Mouse (Mus musculus): Measurements from ENCODE around the gene Hdx. TPM values are rescaled to one million over a fixed set of nuclear protein-coding genes. Genes with fewer than 3 reads are reported as not detected.

Gene Hdx
- not detected for polyA plus RNA-seq (2012; fragmentation: generic; extraction: Trizol)

- no peaks in the 10 kb centered on the region for H3K79me2 ChIP-seq (ENCODE audit: control insufficient read depth, insufficient read depth)
- no peak within 1 kb of the TSS for H3ac ChIP-seq (ENCODE audit: control insufficient read depth, insufficient read length)
- H3K4me3 ChIP-seq, result no peak within 1 kb of the TSS
- no peaks in the 10 kb centered on the region for H3K27me3 ChIP-seq (ENCODE audit: control insufficient read depth, insufficient read depth, insufficient read length)
- H3K4me2 ChIP-seq (ENCODE audit: low read depth), result no peak within 1 kb of the TSS
- TF ChIP-seq CEBPB (IDR thresholded peaks at IDR 0.05; ENCODE audit: insufficient read depth, poor library complexity, severe bottlenecking), result no peak
- no peak for TF ChIP-seq REST (IDR thresholded peaks at IDR 0.05; ENCODE audit: insufficient read depth, insufficient read length)
- no peak for TF ChIP-seq SRF (IDR thresholded peaks at IDR 0.05; ENCODE audit: control insufficient read depth, insufficient read length, low read depth)
- H3K36me3 ChIP-seq (ENCODE audit: control insufficient read depth, insufficient read depth), result no peaks in the 10 kb centered on the region
Observed at GRCm38 (mm10) chrX:111696356-111697282, at the start of gene Hdx. Gene Hdx, minus strand, starts transcription at chrX:111697079.

- H3K4me2 ChIP-seq (ENCODE audit: low read depth), result no peak overlapping the region
- no peak overlapping the region for H3K4me3 ChIP-seq
- H3K36me3 ChIP-seq (ENCODE audit: control insufficient read depth, insufficient read depth), result no peaks in the 10 kb centered on the region
- H3K79me2 ChIP-seq (ENCODE audit: control insufficient read depth, insufficient read depth), result no peaks in the 10 kb centered on the region
- H3K27me3 ChIP-seq (ENCODE audit: control insufficient read depth, insufficient read depth, insufficient read length), result no peaks in the 10 kb centered on the region
- H3ac ChIP-seq (ENCODE audit: control insufficient read depth, insufficient read length), result no peak overlapping the region
- TF ChIP-seq USF1 (IDR thresholded peaks at IDR 0.05; ENCODE audit: low read depth) (no peak), MYOD1 (IDR thresholded peaks at IDR 0.05; ENCODE audit: control insufficient read depth in 1 of 3, insufficient read length in 2 of 3, low read depth in 2 of 3) (no peak), CEBPB (IDR thresholded peaks at IDR 0.05; ENCODE audit: insufficient read depth, poor library complexity, severe bottlenecking) (no peak), MAX (IDR thresholded peaks at IDR 0.05; ENCODE audit: low read depth) (no peak), MYOG (IDR thresholded peaks at IDR 0.05; ENCODE audit: control insufficient read depth in 1 of 3, insufficient read depth in 1 of 3, insufficient read length in 2 of 3, low read depth in 2 of 3) (no peak), POLR2A (IDR thresholded peaks at IDR 0.05; ENCODE audit: insufficient read length, low read depth) (no peak), TCF3 (IDR thresholded peaks at IDR 0.05; ENCODE audit: insufficient read length, low read depth) (no peak), TCF12 (IDR thresholded peaks at IDR 0.05; ENCODE audit: insufficient read depth, poor library complexity, severe bottlenecking) (no peak)
Observed at GRCm38 (mm10) chrX:111685665-111686064, 11.2 kb downstream of the Hdx start.

DNA sequence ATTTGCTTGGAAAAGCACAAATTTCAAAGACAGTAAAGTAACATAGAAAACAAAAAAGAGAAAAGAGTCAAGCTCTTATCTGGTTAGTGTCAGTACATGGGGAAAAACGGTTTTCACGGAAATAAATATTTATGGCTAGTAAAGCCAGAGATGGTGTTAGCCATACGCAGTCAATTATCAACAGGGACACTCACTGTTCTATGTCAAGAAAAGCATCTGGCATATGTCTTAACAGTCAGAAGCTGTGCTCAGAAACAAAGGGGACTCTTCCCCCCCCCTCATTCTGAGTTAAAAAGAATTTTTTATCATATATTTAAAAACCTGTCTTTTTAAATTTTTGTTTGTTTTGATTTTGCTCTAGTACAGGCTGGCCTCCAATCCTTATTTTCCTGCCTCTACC lies 25.2 kb downstream of the Hdx start:
- Histone ChIP-seq H3K27me3 (ENCODE audit: control insufficient read depth, insufficient read depth, insufficient read length) (no peaks in the 10 kb centered on the region), H3K4me3 (no peak overlapping the region), H3K4me2 (ENCODE audit: low read depth) (no peak overlapping the region), H3K36me3 (ENCODE audit: control insufficient read depth, insufficient read depth) (no peaks in the 10 kb centered on the region), H3ac (ENCODE audit: control insufficient read depth, insufficient read length) (no peak overlapping the region), H3K79me2 (ENCODE audit: control insufficient read depth, insufficient read depth) (no peaks in the 10 kb centered on the region)
- TF ChIP-seq USF1 (IDR thresholded peaks at IDR 0.05; ENCODE audit: low read depth) (no peak), POLR2AphosphoS2 (IDR thresholded peaks at IDR 0.05; ENCODE audit: insufficient read length, low read depth) (no peak), SRF (IDR thresholded peaks at IDR 0.05; ENCODE audit: control insufficient read depth, insufficient read length, low read depth) (no peak), MAX (IDR thresholded peaks at IDR 0.05; ENCODE audit: low read depth) (no peak), CEBPB (IDR thresholded peaks at IDR 0.05; ENCODE audit: insufficient read depth, poor library complexity, severe bottlenecking) (no peak), MYOG (IDR thresholded peaks at IDR 0.05; ENCODE audit: control insufficient read depth in 1 of 3, insufficient read depth in 1 of 3, insufficient read length in 2 of 3, low read depth in 2 of 3) (no peak), MYOD1 (IDR thresholded peaks at IDR 0.05; ENCODE audit: control insufficient read depth in 1 of 3, insufficient read length in 2 of 3, low read depth in 2 of 3) (no peak), TCF3 (IDR thresholded peaks at IDR 0.05; ENCODE audit: insufficient read length, low read depth) (no peak), REST (IDR thresholded peaks at IDR 0.05; ENCODE audit: insufficient read depth, insufficient read length) (no peak), POLR2A (IDR thresholded peaks at IDR 0.05; ENCODE audit: insufficient read length, low read depth) (no peak), TCF12 (IDR thresholded peaks at IDR 0.05; ENCODE audit: insufficient read depth, poor library complexity, severe bottlenecking) (no peak), E2F4 (IDR thresholded peaks at IDR 0.05; ENCODE audit: insufficient read depth) (no peak)

GRCm38 (mm10) chrX:111660381-111660780 lies 36.5 kb downstream of the Hdx start:
- Histone ChIP-seq H3K4me2 (ENCODE audit: low read depth) (no peak overlapping the region), H3K27me3 (ENCODE audit: control insufficient read depth, insufficient read depth, insufficient read length) (no peaks in the 10 kb centered on the region), H3K36me3 (ENCODE audit: control insufficient read depth, insufficient read depth) (no peaks in the 10 kb centered on the region), H3ac (ENCODE audit: control insufficient read depth, insufficient read length) (no peak overlapping the region), H3K4me3 (no peak overlapping the region), H3K79me2 (ENCODE audit: control insufficient read depth, insufficient read depth) (no peaks in the 10 kb centered on the region)
- no peak for TF ChIP-seq E2F4 (IDR thresholded peaks at IDR 0.05; ENCODE audit: insufficient read depth)
- TF ChIP-seq USF1 (IDR thresholded peaks at IDR 0.05; ENCODE audit: low read depth), result no peak
- TF ChIP-seq CEBPB (IDR thresholded peaks at IDR 0.05; ENCODE audit: insufficient read depth, poor library complexity, severe bottlenecking), result no peak

- Histone ChIP-seq H3K4me3 (no peak overlapping the region), H3K27me3 (ENCODE audit: control insufficient read depth, insufficient read depth, insufficient read length) (no peaks in the 10 kb centered on the region), H3K79me2 (ENCODE audit: control insufficient read depth, insufficient read depth) (no peaks in the 10 kb centered on the region), H3K4me2 (ENCODE audit: low read depth) (no peak overlapping the region), H3ac (ENCODE audit: control insufficient read depth, insufficient read length) (no peak overlapping the region), H3K36me3 (ENCODE audit: control insufficient read depth, insufficient read depth) (no peaks in the 10 kb centered on the region)
- TF ChIP-seq POLR2AphosphoS2 (IDR thresholded peaks at IDR 0.05; ENCODE audit: insufficient read length, low read depth) (no peak), TCF12 (IDR thresholded peaks at IDR 0.05; ENCODE audit: insufficient read depth, poor library complexity, severe bottlenecking) (no peak), REST (IDR thresholded peaks at IDR 0.05; ENCODE audit: insufficient read depth, insufficient read length) (no peak), E2F4 (IDR thresholded peaks at IDR 0.05; ENCODE audit: insufficient read depth) (no peak), MYOG (IDR thresholded peaks at IDR 0.05; ENCODE audit: control insufficient read depth in 1 of 3, insufficient read depth in 1 of 3, insufficient read length in 2 of 3, low read depth in 2 of 3) (no peak), SRF (IDR thresholded peaks at IDR 0.05; ENCODE audit: control insufficient read depth, insufficient read length, low read depth) (no peak), TCF3 (IDR thresholded peaks at IDR 0.05; ENCODE audit: insufficient read length, low read depth) (no peak), POLR2A (IDR thresholded peaks at IDR 0.05; ENCODE audit: insufficient read length, low read depth) (no peak), MAX (IDR thresholded peaks at IDR 0.05; ENCODE audit: low read depth) (no peak), MYOD1 (IDR thresholded peaks at IDR 0.05; ENCODE audit: control insufficient read depth in 1 of 3, insufficient read length in 2 of 3, low read depth in 2 of 3) (no peak), CEBPB (IDR thresholded peaks at IDR 0.05; ENCODE audit: insufficient read depth, poor library complexity, severe bottlenecking) (no peak), USF1 (IDR thresholded peaks at IDR 0.05; ENCODE audit: low read depth) (no peak)
Observed at GRCm38 (mm10) chrX:111658671-111659070, 38.2 kb downstream of the Hdx start.

Measured in myocyte (in vitro differentiated cells).